Mouse (Mus musculus) embryonic fibroblast, embryonic 13.5 days (primary cell): ENCODE results near the gene Fam228b. TPM values are rescaled to one million over a fixed set of nuclear protein-coding genes. Genes with fewer than 3 reads are reported as not detected.
A peak's percentile ranks its signal among the peaks of the same experiment; 100 is the strongest.
"Not testable (repeated sequence)": the region's sequence is repeated elsewhere in the genome, so short reads cannot be mapped to it uniquely, and the experiment has no call there.

Experiments used
- H3K27ac ChIP-seq: 2 replicates; pipeline ENCODE4 v1.5.1; 2012; ENCODE audit warnings: low read length, control low read depth, inconsistent platforms; ENCODE audit not compliant: insufficient read depth
- H3K4me1 ChIP-seq: 2 replicates; pipeline ENCODE4 v1.6.1; 2011; ENCODE audit warnings: low read length; ENCODE audit not compliant: control insufficient read depth, insufficient read depth
- H3K4me3 ChIP-seq: 2 replicates; pipeline ENCODE4 v1.5.1; 2011; ENCODE audit warnings: mild to moderate bottlenecking, control low read depth, low read length; ENCODE audit not compliant: insufficient read depth
- CTCF ChIP-seq: IDR thresholded peaks from 2 replicates; pipeline ENCODE4 v1.5.1; 2011; ENCODE audit warnings: mild to moderate bottlenecking, control low read depth, low read length, moderate library complexity, borderline replicate concordance; ENCODE audit not compliant: insufficient read depth
- POLR2A ChIP-seq: IDR thresholded peaks from 2 replicates; pipeline ENCODE4 v1.6.1; 2011; ENCODE audit warnings: low read depth, mild to moderate bottlenecking, control low read depth, low read length, moderate library complexity
- polyA plus RNA-seq: library from polyadenylated mRNA; stranded (reverse); fragments of >200 nt; gene quantifications from 2 replicates; pipeline ENCODE4 v1.2.4, GENCODE M21; 2011; ENCODE audit warnings: low read depth; ENCODE audit not compliant: missing spikeins, insufficient read length

The Fam228b gene
- polyA plus RNA-seq, 1 experiment, result 2.8 TPM

DNA sequence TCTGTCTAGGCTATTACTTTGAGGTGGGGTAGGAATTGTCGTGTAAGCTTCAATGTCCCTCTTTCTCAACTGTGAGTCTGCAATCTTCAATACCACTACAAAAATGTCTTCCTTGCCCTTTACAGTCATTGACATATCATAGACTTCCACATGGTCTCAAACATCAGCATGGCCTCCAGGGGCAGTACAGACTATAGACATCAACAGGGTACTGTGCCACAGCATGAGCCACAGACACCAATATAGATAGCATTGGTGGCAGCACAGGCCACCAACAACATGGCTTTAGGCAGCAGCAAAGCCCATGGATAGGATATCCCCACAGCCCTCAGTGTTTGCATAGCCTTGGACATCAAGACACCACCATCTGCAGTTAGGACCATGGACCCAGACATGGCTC, 12.2 kb upstream of the Fam228b start:
- H3K27ac ChIP-seq, result no peak overlapping the region
- H3K4me3 ChIP-seq, result no peak overlapping the region
- H3K4me1 ChIP-seq, result no peaks in the 10 kb centered on the region
- TF ChIP-seq CTCF (no peak), POLR2A (no peak)

- Histone ChIP-seq H3K4me3 (no peak overlapping the region), H3K4me1 (no peaks in the 10 kb centered on the region), H3K27ac (no peak overlapping the region)
- TF ChIP-seq POLR2A (no peak), CTCF (no peak)
These were observed 11.2 kb upstream of the Fam228b start for GRCm38 (mm10) chr12:4780245-4780644.

GRCm38 (mm10) chr12:4777734-4778133, 8.7 kb upstream of the Fam228b start:
- no peak overlapping the region; the same call in 1 of the 2 replicates for H3K27ac ChIP-seq
- TF ChIP-seq CTCF (no peak), POLR2A (no peak)
- no peak overlapping the region for H3K4me3 ChIP-seq
- no peaks in the 10 kb centered on the region for H3K4me1 ChIP-seq

DNA sequence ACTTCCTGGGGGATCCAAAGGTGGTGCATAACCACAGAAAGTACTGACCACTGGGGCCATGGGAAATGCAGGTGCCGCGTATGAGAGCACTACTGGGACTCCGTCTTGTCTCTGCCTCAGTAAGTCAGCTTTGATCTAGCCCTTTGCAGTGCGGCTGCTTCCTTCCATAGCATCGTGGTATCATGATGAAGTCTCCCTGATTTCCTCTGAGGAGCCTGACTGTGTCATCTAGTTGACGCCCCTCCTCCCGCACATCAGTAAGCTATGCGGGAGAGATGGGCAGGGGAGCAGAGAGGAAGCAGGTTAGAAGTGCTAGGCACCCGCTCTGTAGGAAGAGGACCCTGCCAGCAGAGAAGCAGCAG, 6.5 kb upstream of the Fam228b start:
- no peak for TF ChIP-seq POLR2A
- TF ChIP-seq CTCF, result no peak
- H3K4me1 ChIP-seq, result no peaks in the 10 kb centered on the region
- no peak overlapping the region for H3K4me3 ChIP-seq
- H3K27ac ChIP-seq, result no peak overlapping the region

- no peak for TF ChIP-seq POLR2A
- no peaks in the 10 kb centered on the region for H3K4me1 ChIP-seq
- H3K27ac ChIP-seq, result no peak overlapping the region
- H3K4me3 ChIP-seq, result no peak overlapping the region
These were observed 6.0 kb upstream of the Fam228b start for GRCm38 (mm10) chr12:4774895-4775587.

DNA sequence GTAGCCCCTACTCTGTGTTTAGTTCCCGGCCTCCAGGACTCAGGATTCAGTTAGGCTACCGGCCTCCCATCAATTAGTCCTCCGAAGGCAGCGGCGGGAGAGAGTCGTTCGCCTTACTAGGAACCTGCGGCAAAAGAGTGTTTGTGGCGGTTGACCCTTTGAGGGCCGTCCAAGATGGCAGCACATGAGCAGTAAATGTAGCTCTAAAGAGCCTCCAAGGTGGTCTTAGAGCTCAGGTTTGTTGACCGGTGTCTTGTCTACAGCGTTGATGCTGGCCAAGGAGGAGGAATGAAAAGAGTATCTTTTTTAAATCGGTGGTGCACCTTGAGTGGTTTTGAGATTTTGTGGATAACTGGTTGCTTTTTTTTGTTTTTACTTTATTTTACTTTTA, 261 bp upstream of the Fam228b start:
- Histone ChIP-seq H3K27ac (no peak overlapping the region), H3K4me3 (peak overlapping the region; percentile 36), H3K4me1 (no peaks in the 10 kb centered on the region)
- TF ChIP-seq CTCF (no peak), POLR2A (peak; percentile 51; the same call in 1 of the 2 replicates)

DNA sequence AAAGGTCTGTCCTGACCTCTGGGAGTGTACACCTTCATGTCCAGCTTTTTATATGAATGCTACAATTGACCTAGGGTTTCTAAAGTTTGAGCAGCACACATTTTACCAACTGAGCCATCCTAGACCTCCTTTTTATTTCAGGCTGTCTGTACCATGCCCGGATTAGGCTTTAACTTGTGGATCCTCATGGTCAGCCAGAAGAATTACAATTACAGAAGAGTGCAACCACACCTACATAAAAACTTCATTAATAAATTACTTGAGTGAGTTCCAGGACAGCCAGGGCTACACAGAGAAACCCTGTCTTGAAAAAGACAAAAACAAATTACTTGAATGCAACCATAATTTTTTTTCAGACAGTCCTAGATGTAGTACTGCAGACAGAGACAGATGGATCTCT, 12.0 kb downstream of the Fam228b start:
- Histone ChIP-seq H3K27ac (no peak overlapping the region), H3K4me1 (no peaks in the 10 kb centered on the region), H3K4me3 (no peak overlapping the region)
- no peak for TF ChIP-seq CTCF
- TF ChIP-seq POLR2A, result no peak

DNA sequence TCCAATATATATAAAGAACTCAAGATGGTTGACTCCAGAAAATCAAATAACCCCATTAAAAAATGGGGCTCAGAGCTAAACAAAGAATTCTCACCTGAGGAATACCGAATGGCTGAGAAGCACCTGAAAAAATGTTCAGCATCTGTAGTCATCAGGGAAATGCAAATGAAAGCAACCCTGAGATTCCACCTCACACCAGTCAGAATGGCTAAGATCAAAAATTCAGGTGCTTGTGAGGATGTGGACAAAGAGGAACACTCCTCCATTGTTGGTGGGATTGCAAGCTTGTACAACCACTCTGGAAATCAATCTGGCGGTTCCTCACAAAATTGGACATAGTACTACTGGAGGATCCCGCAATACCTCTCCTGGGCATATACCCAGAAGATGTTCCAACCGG, 14.6 kb downstream of the Fam228b start:
- H3K4me1 ChIP-seq, H3K27ac ChIP-seq, H3K4me3 ChIP-seq: not testable (repeated sequence)

DNA sequence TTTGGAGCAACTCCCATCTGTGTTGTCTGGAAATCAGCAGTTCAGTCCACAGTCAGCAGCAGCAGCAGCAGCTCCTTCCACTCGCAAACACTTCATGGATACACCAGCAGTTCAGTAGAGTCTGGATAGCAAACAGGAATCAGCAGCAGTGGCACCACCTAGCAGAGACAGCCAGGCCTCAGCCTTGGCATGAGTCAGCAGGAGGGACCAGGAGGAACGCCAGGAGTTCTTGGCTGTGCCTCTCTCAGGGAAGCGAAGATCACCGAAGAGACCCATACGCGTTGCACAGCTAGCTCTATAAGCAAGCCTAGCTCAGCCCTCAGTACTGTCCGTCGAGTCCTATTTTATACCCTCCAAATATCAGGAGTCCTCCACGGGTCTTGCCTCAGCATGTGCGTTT, 24.6 kb downstream of the Fam228b start:
- H3K4me1 ChIP-seq, result no peaks in the 10 kb centered on the region
- H3K27ac ChIP-seq, result no peak overlapping the region
- TF ChIP-seq CTCF, result no peak
- no peak for TF ChIP-seq POLR2A
- no peak overlapping the region for H3K4me3 ChIP-seq

- Histone ChIP-seq H3K4me3 (no peak overlapping the region), H3K4me1 (no peaks in the 10 kb centered on the region), H3K27ac (no peak overlapping the region)
- TF ChIP-seq CTCF, result no peak
- no peak for TF ChIP-seq POLR2A
These were observed 26.9 kb downstream of the Fam228b start for GRCm38 (mm10) chr12:4742183-4742582.

GRCm38 (mm10) chr12:4740823-4741222, 28.2 kb downstream of the Fam228b start:
- no peak overlapping the region for H3K4me3 ChIP-seq
- H3K4me1 ChIP-seq, result no peaks in the 10 kb centered on the region
- no peak overlapping the region for H3K27ac ChIP-seq
- TF ChIP-seq CTCF, result no peak
- TF ChIP-seq POLR2A, result no peak
